Mouse (Mus musculus) megakaryocyte, embryonic 14.5 days (primary cell): ENCODE data around the gene Atf7ip.

ENCODE experiments used
- FLI1 ChIP-seq: IDR thresholded peaks from 2 replicates; pipeline ENCODE4 v1.6.1; 2012; ENCODE audit warnings: low read length, inconsistent platforms, mixed read lengths
- GATA1 ChIP-seq: IDR thresholded peaks from 3 replicates; pipeline ENCODE4 v1.6.1; 2012; ENCODE audit warnings: mixed read lengths, low read length, inconsistent platforms, borderline replicate concordance

- TF ChIP-seq GATA1: no peak
- TF ChIP-seq FLI1: no peak
These were observed 22.4 kb upstream of the Atf7ip start for GRCm38 (mm10) chr6:136483531-136483930.
